Mouse (Mus musculus) heart, adult 11 months (tissue): ENCODE measurements around the gene Gm20498.
"Not testable (repeated sequence)": the region's sequence is repeated elsewhere in the genome, so short reads cannot be mapped to it uniquely, and the experiment has no call there.

Experiments
- DNase-seq: peaks from one replicate; pipeline ENCODE4 v3.0.0; 2022

Gene Gm20498

GRCm38 (mm10) chr12:81532316-81533028 is at the start of gene Gm20498, which contains the start of gene Synj2bp:
Gene Gm20498 (minus strand): TSS chr12:81532905.
Gene Synj2bp (minus strand): TSS chr12:81532911.
- peak; percentile 98 for DNase-seq

GRCm38 (mm10) chr12:81568374-81568773 is 35.7 kb upstream of the Gm20498 start, which contains the start of gene Adam21:
Gene Adam21 (minus strand): TSS chr12:81568474.
- DNase-seq: no peak

DNA sequence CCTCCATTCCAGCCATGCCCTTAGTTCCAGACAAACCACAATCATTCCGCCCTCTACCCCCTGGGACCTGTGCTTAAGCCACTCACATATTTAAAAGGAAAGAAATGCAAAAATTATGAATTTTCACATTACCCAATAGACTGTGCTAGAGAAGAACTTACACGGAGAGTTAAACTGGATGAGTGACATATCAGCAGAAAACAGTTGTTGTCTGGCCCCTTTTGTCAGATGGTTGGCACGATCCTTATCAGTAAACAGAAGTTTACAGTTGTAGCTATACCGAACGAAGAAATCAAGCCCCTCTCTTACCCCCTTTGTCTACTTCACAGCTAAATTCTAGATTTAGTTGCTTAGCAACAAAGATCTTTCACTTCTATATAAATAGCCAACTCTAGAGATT is 35.2 kb upstream of the Gm20498 start:
- DNase-seq: no peak

GRCm38 (mm10) chr12:81564173-81564572 is 31.5 kb upstream of the Gm20498 start:
- no peak for DNase-seq

GRCm38 (mm10) chr12:81549286-81549685 is 16.6 kb upstream of the Gm20498 start:
- peak; percentile 64 for DNase-seq

- DNase-seq: peak; percentile 57
These were observed 14.5 kb upstream of the Gm20498 start for GRCm38 (mm10) chr12:81547163-81547562.

DNA sequence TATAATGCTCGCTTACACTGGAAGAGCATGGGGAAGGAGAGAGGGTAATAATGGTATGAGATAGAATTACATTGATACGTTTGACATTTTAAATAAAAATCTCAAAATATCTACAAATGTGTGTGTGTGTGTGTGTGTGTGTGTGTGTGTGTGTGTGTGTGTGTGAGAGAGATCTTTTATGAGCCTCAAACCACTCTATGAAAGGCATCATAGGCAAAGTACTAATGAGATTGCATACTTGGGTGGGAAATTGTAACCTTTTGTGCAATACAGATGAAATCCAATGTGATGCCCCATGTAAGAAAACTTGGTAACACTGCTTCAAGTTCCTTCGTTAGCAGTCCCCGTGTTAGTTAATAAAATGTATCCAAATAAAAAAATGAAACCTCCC is 319 bp upstream of the Gm20498 start:
- no peak for DNase-seq

DNA sequence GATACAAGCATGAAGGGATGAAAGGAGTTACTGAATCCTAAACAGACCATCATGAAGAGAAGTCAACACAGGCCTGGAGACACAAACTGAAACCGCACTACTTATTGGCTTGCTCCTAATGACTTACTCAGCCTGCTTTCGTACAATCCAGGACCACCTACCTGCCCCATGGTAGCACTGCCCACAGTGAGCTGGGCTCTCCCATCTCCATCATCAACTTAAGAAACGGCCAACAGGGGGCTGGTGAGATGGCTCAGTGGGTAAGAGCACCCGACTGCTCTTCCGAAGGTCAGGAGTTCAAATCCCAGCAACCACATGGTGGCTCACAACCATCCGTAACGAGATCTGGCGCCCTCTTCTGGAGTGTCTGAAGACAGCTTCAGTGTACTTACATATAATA is 2.1 kb downstream of the Gm20498 start:
- DNase-seq: not testable (repeated sequence)

GRCm38 (mm10) chr12:81496906-81497305 is 35.8 kb downstream of the Gm20498 start:
- DNase-seq: peak; percentile 74

GRCm38 (mm10) chr12:81490491-81490890 is 42.2 kb downstream of the Gm20498 start:
- no peak for DNase-seq

DNA sequence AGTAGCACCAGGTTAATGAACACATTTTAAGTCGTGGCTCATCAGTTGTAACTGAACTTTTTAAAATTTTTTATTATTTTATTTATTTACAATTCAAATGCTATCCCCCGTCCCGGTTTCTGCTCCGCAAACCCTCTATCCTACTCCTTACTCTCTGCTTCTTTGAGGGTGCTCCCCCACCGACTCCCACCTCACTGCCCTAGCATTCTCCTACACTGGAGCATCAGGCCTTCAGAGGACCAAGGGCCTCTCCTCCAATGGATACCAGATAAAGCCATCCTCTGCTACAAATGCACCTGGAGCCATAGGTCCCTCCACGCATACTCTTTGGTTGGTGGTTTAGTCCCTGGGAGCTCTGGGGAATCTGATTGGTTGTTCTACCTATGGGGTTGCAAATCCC is 47.4 kb downstream of the Gm20498 start:
- peak; percentile 89 for DNase-seq

DNA sequence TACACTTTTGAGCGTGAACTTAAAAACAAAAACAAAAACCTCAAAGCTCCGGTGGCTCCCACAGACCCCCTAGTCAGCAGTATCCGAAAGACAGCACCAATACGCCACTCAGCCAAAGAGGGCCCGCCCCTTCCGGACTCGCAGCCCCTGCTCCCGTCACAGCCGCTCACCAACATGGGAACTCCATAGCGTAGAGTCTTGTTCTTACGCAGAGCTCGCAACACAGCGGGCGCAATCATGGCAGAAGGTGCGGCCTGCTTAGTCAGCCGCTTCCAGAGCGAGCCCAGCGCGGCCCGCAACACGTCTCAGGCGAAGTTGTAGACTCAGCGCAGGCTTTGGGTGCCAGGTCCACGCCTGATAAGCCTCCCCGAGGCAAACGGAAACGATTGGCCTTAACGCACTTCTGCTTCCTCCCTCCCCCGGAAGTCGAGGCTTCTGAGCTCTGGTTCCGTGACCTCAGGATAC is 47.9 kb downstream of the Gm20498 start, which contains the start of gene Cox16:
Gene Cox16 (minus strand): TSS at position 401 of the 465 bp plus-strand sequence.
- DNase-seq: peak; percentile 99

DNA sequence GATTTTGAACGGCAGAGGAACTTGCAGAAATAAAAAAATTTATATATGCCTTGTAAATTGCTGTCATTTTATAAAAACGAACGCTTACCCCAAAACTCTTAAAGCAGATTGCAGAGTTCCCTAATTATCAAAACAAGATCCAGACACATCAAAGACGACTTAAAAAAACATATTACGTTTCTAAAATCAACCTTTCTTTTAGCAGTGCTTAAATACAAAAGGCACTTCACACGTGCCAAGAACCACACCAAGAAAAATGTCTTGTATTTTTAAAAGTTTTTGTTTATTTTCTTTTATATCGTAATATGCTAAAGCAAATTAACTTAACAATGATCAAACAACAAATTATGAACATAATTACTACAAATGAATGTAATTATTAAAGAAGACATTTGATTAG is 48.5 kb downstream of the Gm20498 start:
- no peak for DNase-seq

GRCm38 (mm10) chr12:81483656-81484055 is 49.0 kb downstream of the Gm20498 start:
- no peak for DNase-seq

DNA sequence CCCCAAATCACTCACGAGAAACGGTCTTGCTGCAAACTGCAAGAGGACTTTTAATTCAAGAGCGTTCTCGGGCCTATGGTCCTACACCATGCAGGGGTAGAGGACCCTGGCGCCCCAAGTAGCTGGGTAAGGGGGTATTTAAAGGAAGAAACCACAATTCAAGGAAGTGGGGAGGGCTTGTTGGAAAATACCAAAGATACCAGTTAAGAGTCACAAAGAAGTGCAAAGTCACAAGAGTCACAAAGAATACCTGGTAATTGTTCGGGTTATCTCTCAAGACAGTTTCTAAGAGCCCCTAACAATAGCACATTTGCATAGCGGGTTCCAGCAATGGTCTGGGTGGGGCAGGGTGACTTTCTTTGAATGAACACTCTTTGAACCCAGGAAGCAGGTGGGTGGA is 73.7 kb downstream of the Gm20498 start:
- DNase-seq: not testable (repeated sequence)

- not testable (repeated sequence) for DNase-seq
These were observed 93.7 kb downstream of the Gm20498 start for GRCm38 (mm10) chr12:81438985-81439384.

DNA sequence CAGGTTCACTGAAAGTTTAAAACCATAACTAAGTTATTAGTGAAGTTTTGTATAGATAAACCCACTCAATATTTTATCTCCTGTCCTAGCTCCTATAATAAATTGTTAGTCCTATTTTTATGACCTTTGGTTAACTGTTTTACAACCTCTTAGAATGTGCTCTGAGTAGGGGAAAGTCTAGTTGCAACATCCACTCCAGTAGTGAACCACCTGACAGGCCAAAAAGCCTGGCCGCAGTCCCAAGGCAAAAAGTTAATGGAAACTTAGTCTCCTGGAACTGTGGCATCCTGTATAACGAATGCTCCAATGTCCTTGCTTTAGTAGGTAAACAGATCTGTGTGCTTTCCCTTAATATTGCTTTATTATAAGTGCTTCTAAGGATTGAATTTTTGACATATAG is 97.9 kb downstream of the Gm20498 start:
- DNase-seq: peak; percentile 58

- DNase-seq: no peak
These were observed 110.9 kb downstream of the Gm20498 start, which contains the start of gene Adam4 for GRCm38 (mm10) chr12:81421846-81422245. Gene Adam4 (minus strand): TSS chr12:81421946.

GRCm38 (mm10) chr12:81413211-81413610 is 119.5 kb downstream of the Gm20498 start:
- DNase-seq: no peak

DNA sequence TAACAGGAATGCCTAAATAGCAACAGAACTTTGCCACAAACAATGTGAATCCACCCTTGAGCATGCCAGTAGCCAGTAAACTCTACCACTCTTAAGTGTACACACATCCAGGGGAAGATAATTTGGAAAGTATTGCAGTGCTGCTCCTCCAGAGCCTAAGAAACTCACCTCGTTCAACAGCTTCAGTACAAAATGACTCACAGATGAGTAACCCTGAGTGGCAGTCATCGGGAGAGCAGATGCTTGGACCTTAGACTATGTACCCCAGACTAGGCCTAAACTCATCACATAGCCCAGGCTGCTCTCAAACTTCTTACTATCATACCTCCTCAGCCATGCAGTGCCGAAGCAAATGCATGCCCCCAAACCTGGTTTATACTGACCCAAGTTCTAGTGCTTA is 123.7 kb downstream of the Gm20498 start:
- no peak for DNase-seq

- DNase-seq: peak; percentile 75
These were observed 130.5 kb downstream of the Gm20498 start for GRCm38 (mm10) chr12:81402187-81402586.

DNA sequence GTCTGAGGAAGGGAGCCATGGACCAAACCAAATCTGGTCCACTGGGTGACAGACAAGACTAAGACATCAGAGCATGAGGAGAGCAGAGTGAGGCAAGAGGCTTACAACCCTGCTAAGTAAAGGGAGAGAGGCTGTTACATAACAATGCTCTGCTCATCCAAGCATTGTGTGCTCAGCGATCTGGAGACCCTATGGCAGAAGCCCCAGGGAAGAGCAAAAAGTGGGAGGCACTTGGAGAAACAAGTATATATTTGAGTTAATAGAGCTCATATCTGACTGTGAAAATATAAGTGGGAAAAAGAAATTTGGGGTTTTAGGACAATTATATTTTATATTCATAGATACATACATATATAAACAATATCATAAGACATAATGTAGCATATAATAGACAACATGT is 153.3 kb downstream of the Gm20498 start, which contains the start of gene Gm4787:
Gene Gm4787 (minus strand): TSS at position 101 of the 400 bp plus-strand sequence.
- not testable (repeated sequence) for DNase-seq

DNA sequence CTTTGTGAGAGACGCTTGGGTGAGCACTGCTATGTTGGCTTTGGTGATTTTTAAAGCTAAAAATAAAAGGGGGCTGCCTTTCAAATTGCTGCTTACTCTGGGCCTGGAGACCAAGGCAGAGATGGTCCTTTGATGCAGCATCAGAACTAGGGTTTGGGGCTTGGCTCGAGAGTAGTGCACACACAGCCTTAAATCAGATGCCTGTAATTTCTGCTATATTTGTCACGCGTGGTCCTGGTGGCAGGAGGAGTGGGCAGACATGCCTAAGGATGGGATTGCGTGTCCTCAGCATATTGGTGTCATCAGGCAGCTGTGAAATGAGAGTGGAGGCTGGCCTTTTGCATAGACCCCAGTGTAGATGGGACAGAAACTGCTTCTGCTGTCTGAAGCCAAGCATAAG is 198.9 kb downstream of the Gm20498 start:
- peak; percentile 61 for DNase-seq

DNA sequence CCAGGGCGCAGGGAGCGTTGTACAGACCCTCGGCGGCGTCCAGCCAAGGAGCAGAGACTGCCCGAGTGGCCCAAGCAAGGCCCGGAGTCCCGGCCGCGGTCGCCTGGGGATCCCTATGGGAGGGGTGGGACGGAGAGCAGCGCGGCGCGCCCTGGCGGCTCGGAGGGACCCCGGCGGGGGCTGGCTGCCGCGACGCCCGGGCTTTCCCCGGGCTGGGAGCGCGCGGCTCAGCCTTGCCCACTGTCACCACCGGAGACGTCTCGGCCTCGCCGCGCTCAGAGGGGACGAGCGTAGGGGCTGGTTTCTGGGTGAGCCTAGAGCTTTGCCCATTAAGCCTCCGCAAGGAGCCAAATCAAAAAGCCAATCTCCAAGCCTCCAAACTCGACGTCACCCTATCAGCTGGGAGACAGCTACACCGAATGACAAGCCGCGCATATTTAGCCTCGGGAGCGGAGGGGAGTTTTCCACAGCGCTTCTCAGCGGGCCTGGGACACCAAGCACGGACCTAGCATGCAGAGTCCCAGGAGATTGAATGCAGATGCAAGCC is 199.8 kb downstream of the Gm20498 start, which contains the start of gene Slc8a3:
Gene Slc8a3 (minus strand): TSS at position 306 of the 547 bp plus-strand sequence.
- DNase-seq: peak; percentile 85
